27 mouse cellular contexts compared by ENCODE assay signal in genomic region chr16:40627159-40627558, GRCm38 (mm10).
"Had no signal": no experiment of that assay in that cellular context is flagged by ENCODE, and none has a peak within 500 bp of the region (broad histone marks: within the 10 kb centered on the region; RNA-seq: fewer than 3 reads in every experiment).

No protein-coding gene starts in this region.

- H3K4me1 ChIP-seq: heart, embryonic 10.5 days; heart, embryonic 12.5 days; hindbrain, embryonic 10.5 days; hindbrain, embryonic 13.5 days; hindbrain, embryonic 15.5 days; kidney, embryonic 15.5 days; limb, embryonic 13.5 days; limb, embryonic 15.5 days; liver, embryonic 12.5 days had no signal

- H3K4me2 ChIP-seq: heart, embryonic 12.5 days; hindbrain, embryonic 13.5 days; hindbrain, embryonic 15.5 days; kidney, embryonic 15.5 days; limb, embryonic 13.5 days; limb, embryonic 15.5 days; liver, embryonic 12.5 days had no signal

- H3K9me3 ChIP-seq: heart, embryonic 10.5 days; heart, embryonic 12.5 days; hindbrain, embryonic 10.5 days; hindbrain, embryonic 13.5 days; hindbrain, embryonic 15.5 days; kidney, embryonic 15.5 days; limb, embryonic 13.5 days; limb, embryonic 15.5 days; liver, embryonic 12.5 days had no signal

- H3K9ac ChIP-seq: heart, embryonic 12.5 days; hindbrain, embryonic 13.5 days; hindbrain, embryonic 15.5 days; kidney, embryonic 15.5 days; limb, embryonic 13.5 days; limb, embryonic 15.5 days; liver, embryonic 12.5 days; liver, embryonic 14.5 days had no signal

- H3K36me3 ChIP-seq: heart, embryonic 10.5 days; heart, embryonic 12.5 days; hindbrain, embryonic 10.5 days; hindbrain, embryonic 13.5 days; hindbrain, embryonic 15.5 days; kidney, embryonic 15.5 days; limb, embryonic 13.5 days; limb, embryonic 15.5 days; liver, embryonic 12.5 days had no signal

- ATAC-seq: hindbrain, postnatal 0 days; intestine, embryonic 16.5 days; liver, embryonic 12.5 days had no signal

- H3K27me3 ChIP-seq: heart, embryonic 12.5 days; hindbrain, embryonic 13.5 days; hindbrain, embryonic 15.5 days; kidney, embryonic 15.5 days; limb, embryonic 13.5 days; limb, embryonic 15.5 days; liver, embryonic 12.5 days had no signal

- H3K4me3 ChIP-seq: gastrocnemius, adult 2 months; heart, embryonic 10.5 days; heart, embryonic 12.5 days; hindbrain, embryonic 10.5 days; hindbrain, embryonic 13.5 days; hindbrain, embryonic 15.5 days; kidney, embryonic 15.5 days; limb, embryonic 13.5 days; limb, embryonic 15.5 days; liver, embryonic 12.5 days had no signal

- DNase-seq: gastrocnemius, adult 2 months; gastrocnemius, postnatal 10 days; gastrocnemius, postnatal 25 days; heart, adult 18-20 months; heart, postnatal 10 days; heart, postnatal 4 days; kidney, adult 11 months; kidney, adult 2 months; kidney, adult 9 months; kidney, postnatal 14 days; kidney, postnatal 36 days; layer of hippocampus, adult 9-11 months; layer of hippocampus, postnatal 36 days; left cerebral cortex, postnatal 4 days had no signal

- H3K27ac ChIP-seq: gastrocnemius, adult 2 months; heart, embryonic 10.5 days; hindbrain, embryonic 10.5 days; hindbrain, embryonic 13.5 days; hindbrain, embryonic 15.5 days; hindbrain, postnatal 0 days; kidney, embryonic 15.5 days; kidney, postnatal 0 days; limb, embryonic 13.5 days; limb, embryonic 15.5 days; liver, embryonic 12.5 days; liver, embryonic 14.5 days had no signal
